Mouse (Mus musculus): Measurements from ENCODE around the gene Bahcc1.
A peak's percentile ranks its signal among the peaks of the same experiment; 100 is the strongest.

The Bahcc1 gene

GRCm38 (mm10) chr11:120228911-120229437 lies 3.8 kb upstream of the Bahcc1 start:
- no peak for DNase-seq (ENCODE audit: low spot score)

- DNase-seq (ENCODE audit: low spot score): peak; percentile 83
Measured at GRCm38 (mm10) chr11:120229861-120230751, 2.6 kb upstream of the Bahcc1 start.

DNA sequence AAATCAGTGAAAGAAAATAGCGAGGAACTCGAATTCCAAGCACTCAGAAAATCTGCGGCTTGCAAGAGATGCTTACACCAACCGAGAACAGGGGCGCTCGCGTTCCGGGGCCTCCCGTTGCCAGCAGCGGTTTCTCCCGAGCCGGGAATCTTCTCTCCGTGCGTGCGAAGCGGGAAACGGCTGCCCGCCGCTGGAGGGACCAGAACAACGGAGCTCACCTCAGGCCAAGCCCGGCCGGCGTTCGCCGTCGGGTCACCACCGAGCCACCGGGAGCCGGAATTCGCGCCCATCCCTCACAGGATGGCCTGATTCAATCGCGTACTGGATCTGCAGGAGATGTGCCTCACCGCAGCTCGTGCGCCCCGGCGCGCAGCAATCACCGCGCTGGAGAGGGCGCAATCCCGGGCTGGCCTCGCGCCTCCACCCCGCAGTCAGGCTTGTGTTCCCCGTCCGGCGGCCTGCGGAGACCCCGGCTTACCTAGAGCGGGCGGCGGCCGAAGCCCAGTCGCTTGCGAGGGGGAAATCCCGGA lies 1.8 kb upstream of the Bahcc1 start:
- DNase-seq (ENCODE audit: low spot score): no peak

DNA sequence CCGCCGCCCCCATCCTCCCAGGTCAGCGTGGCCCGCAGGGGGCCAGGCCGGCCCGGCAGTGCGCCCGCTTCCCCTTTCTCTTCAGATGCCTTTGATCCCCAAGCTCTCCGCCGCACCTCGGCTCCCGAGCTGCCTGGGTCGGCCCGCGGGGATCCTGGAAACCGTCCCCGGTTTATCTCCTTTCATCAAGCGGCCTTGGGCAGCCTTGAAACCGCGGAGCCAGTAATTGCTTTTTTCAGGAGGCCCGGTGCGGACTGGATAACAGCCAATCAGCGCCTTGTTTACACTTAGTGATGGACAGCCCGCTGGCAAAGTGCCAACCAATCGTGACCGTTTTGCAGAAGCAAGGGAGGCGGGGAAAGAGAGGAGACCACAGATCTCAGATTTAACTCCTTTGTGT lies 1.4 kb upstream of the Bahcc1 start:
- DNase-seq (ENCODE audit: low spot score): peak; percentile 98

DNA sequence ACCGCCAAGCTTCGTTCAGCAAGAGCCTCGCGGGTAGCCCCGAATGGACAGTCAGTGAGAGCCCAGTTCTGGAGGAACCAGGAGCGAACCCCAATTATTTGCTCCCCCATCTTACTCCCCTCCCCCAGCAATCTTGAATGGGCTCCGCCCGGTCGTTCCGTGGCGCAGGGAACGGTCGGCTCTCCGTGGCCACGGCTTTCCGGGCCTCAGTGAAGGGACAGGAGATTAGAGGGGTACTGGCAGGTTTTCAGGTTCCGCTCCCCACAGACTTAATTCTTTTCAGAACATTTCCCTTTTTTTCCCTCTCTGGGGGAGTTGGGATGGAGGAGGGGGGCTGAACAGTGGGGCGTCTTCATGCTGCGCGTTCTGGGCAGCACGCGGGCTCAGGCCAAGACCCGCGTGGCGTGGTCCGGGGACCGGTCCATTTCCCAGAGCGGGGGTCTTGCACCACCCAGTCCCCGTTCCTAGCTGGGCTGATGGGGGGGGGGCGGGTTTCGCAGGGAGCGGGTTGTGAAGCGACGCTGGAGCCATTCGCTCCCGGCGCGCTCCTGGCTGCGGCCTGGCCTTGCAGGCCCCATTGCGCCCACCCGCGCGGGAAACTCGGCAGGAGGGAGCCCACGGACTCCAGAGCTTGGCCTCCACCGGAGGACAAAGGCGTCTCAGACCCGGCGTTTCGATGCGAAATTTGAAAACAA lies 841 bp downstream of the Bahcc1 start:
- DNase-seq (ENCODE audit: low spot score): no peak

- DNase-seq (ENCODE audit: low spot score): no peak
Measured at GRCm38 (mm10) chr11:120234136-120234775, 1.5 kb downstream of the Bahcc1 start.

DNA sequence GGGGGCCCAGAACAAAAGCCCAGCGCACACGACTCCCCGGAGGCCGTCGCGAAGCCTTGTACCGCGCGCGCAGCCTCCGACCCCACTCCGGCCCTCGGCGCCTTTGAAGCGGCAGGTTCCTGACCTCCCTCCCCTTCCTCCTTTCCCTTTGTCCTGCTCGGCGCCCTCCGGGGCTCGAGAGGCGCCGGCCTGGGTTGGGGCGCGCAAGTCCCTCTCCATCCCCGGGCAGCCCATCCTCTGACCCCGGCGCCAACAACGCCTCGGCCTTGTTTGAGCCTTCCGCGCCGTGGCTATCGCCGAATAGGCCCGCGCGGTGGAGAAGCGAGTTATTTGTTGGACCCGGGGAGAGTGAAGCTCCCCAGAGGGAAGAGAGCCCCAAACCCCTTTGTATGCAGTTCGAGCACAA lies 2.0 kb downstream of the Bahcc1 start:
- DNase-seq (ENCODE audit: low spot score): no peak

DNA sequence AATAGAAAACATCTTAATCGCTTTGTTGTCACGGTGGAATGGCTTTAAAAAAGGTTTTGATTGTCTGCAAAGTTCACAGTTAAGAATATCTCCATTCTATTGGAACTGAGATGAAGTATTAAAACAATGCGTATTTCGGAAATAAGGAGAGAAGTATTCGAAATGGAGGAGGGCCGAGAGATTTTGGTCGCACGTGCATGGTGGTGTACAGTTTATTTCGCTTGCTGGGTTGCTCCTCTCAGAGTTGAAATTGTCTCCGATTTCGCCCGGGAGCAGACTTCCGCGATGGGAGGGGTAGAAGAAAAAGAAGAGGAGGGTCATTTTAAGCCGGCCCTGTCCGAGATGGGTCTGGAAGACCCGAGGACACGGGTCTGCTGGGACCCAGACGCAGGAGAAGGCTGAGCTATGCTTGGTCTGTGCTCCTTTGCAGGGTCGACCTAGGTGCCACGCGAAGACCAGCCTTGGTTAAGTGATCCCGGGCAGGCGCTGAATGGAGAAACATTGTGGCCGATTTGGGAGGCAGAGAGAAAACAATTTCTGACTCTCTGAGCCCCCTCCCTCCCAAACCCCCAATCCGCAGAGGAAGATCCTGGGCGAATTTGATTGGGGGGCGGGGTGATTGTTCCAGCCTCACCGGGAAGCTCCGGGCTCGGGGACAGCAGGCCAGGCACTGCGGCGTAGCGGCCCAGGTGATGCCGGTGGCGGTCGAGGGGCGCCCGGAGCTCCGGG lies 2.8 kb downstream of the Bahcc1 start:
- DNase-seq (ENCODE audit: low spot score): no peak

DNA sequence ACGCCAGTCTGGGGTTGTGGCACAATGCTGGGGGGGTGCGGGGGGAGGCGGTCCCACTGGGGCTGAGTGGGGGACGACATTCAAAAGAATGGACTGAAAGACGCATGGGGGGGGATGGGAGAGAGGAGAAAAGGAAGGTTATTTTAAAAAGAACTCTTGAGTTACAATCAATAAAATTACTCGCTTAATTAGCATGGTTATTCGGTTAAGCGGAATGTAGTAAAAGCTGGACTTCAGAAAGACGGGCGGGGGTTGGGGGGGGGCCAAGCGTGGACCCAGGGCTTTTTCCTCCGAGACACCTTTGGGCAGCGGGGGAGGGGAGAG lies 3.3 kb downstream of the Bahcc1 start:
- DNase-seq (ENCODE audit: low spot score): no peak

DNA sequence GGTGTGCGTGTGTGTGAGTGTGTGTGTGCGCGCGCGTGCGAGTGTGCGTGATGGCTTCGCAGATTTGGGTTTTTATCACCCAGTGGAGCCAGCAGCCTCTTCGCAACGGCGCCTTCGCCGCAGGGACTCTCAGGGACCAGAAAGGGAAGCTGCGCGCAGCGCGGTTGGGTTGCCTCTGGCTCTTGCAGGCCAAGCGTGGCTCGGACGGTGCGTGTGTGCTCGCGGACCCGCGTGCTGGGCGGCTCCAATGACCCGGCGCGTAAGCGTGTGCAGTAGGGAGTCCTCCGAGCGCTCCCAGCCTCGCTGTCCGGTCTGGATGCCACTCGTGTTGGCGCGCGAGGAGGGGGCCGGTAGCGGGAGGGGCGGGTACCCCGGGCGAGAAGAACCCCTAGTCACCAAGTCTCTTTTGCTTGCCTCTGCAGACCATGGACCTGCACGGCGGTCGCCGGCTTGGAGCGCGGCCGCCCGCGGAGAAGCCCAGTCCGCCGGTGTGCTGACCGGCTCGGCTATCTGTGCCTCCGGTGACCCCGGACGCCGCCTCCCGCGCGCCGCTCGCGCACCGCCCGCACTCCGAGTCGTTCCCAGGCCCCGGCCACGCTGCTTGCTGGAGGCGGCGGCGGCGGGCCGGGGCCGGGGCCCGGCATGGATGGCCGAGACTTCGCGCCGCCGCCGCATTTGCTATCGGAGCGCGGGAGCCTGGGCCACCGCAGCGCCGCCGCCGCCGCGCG lies 3.9 kb downstream of the Bahcc1 start:
- no peak for DNase-seq (ENCODE audit: low spot score)

DNA sequence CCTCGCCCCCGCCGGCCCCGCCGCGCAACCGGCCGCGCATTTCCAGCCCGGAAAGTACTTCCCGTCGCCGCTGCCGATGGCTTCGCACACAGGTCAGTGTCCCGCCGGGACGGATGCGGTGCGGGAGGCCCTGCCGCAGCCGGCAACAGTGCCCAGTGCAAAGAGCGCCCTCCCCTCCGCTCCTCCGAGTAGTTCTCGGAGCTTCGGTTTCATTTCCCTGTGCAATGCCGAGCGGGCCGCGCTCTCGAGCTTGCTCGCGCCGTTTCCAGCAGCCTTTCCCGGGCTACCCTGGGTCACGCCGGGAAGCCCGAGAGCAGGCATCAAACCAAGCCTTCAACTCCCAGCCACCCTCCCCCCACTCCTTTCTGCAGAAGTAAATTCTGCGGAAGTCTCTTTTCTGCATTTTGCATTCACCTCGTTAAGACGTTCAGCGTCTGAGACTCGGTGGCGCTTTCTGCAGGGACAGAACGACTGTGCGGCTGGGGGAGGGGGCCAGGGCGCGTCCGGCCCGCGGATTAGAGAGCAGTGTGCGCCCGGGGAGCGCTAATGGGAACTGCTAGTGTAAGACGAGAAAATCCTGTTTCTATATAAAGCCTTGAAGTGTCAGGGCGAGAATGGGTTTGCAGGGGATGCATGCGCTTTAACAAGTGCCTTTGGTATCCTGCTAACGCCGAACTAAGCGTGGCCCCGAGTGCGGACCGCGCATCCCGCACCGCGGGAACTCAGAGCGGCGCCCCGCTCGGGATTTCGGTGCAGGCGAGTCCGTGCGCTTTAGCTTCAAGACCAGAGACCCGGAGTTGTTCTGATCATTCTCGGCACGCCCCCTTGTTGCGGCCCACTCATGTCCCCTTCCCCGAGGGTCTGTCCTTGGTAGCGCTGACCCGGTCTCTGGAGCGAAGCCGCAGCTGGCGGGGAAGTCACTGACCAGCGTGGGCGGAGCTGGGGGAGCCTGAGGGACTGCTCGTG lies 4.7 kb downstream of the Bahcc1 start:
- no peak for DNase-seq (ENCODE audit: low spot score)

- DNase-seq (ENCODE audit: low spot score): no peak
Measured at GRCm38 (mm10) chr11:120238306-120238705, 5.6 kb downstream of the Bahcc1 start.

DNA sequence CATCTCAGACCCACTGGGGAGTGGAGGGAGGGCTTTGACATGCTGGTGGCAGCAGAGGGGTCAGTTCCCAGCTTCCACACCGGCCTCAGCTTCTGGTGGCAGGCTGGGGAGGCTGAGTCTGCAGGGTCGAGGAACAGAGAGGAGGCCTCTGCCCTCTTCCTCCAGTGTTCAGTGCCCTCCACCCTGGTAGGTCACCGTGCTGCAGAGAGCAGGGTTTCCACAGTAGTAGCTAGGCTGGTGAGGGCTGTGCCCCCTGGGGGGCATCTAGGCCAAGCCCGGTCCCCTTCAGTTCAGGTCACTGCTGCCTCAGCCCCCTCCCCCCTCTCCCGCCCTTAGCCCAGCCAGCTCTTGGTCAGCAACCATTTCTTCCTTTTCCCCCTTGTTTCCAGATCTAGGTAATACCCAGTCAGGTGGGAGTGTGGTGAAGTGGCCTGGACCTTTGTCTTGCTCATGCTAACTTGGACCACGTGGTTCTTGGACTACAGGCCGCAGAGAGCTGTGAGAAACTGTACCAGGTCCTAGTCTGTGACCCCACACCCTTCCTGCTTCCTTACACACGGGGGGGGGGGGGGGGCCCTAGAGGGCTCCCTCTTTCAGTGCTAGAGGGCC lies 6.1 kb downstream of the Bahcc1 start:
- no peak for DNase-seq (ENCODE audit: low spot score)

DNA sequence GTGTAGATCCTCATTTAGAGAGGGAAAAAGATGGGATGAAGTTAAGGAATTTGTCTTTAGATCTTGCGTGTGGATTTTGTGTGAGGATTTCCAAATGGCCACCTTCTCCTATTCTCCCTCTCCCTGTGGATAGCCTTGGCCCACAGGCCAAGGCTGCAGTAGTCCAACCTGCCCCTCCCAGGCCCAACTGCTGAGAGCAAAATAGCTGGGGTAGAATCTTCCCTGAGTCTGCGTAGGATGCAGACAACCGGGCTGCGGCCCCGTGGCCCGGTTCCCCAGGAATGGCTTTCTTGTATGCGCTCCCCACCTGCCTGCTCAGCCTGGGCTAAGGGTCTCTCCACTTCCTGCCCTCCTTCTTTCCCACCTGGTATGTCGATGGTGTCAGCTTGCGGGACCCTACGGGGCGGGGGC lies 6.8 kb downstream of the Bahcc1 start:
- no peak for DNase-seq (ENCODE audit: low spot score)

DNA sequence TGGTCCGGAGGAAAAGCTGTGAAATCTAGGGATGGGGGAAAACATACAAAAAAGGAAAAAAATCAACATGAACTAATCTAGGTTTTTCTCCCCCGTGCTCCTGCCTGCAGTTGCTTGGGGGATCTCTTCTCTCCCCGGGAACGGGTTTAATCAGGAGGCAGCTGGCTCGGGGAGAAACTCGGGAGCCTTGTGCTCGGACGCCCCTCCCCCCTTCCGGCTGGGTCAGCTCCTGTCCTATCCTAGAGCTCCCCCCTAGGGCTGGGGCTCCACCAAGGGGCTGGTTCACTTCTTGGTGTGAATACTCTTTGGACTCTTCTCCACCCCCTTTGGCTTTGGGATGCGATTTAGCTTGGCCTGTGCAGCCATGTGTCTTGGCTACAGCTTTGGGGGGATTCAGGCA lies 7.5 kb downstream of the Bahcc1 start:
- DNase-seq (ENCODE audit: low spot score): peak; percentile 78

DNA sequence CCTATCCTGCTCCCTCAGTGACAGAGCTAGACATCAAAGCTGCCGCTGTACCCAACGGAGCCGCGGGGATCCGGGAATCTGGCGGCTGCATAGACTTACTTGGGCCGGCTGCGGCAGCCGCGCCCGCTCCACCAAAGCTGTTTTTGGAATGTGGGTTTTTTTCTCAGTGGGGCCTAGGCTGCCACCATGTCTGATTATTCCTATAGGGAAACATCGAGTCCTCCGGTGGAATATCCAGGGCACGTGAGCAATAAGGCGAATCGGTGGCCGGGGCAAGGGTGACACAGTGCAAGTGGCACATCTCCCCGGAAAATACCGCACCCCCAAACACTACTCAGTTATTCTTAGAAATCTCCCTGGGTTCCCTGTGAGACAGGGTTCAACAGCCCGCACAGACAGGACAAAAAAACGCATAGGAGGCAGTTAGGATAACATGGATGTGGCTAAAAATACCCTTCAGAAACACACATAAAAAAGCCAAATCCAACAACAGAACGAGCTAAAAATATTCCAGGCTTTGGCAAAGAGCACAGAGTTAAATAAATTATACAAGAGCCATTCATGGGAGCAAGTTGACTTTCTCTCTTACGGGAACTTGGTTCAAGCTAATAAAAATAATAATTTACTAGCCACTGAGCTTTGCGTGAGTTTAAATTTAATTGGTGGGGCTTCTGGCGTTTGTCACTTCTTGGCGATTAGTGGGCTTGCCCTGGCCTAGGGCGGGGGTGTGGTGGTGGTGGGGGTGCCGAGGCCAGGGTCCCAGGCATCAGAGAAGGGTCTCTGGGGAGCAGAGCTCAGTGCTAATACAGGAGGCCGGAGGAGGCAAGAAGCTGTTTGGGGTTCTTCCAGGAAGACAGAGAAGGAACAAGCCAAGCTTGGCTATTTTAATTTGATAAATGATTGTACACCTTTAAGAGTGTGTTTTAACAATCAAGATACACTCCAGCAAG lies 8.5 kb downstream of the Bahcc1 start:
- DNase-seq (ENCODE audit: low spot score): no peak

DNA sequence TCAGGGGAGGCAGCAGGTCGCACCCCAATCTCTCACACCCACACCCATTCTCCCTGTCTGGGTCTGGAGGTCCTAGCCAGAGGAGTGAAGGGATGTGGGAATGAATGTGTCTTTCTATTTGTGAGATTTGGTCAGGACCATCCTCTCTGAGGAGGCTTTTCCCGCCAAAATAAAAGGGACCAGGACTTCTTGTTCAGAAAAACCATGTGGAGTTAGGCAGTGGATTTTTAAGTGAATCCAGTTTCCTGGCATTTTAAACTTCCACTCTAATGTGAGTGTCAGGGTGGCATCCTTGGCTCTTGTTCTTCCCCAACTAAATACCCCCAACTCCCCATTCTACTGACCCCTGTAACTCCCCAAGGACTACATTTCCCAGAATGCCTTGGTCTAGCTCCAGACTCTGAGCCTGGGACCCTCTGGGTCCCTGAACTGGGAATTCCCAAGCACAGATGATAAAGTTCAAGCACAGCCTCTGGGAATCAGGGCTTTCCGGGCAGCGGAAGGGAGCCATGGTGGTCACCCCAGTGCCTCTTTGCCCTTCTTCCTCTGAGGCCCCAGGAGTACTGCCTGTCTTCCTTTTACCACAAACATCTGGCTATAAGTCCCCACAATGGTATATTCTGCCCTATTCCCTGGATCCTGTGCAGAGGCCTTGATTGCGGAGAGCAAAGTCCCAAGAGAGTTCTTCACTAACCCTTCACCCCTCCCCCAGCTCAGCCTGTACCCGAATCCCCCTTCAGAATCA lies 9.4 kb downstream of the Bahcc1 start:
- no peak for DNase-seq (ENCODE audit: low spot score)

Measured in ovary, adult 18-20 months (tissue).